Mouse (Mus musculus) CH12.LX (cell line): ENCODE results near the gene Exoc6b.

Experiments used
- CHD1 ChIP-seq: IDR thresholded peaks from 2 replicates; pipeline ENCODE4 v1.6.1; 2012; ENCODE audit warnings: low read depth, low read length, improper control_type of control experiment, inconsistent platforms
- CHD2 ChIP-seq: IDR thresholded peaks from 2 replicates; pipeline ENCODE4 v1.6.1; 2011; ENCODE audit warnings: low read length, improper control_type of control experiment
- CTCF ChIP-seq, 2 experiments: IDR thresholded peaks in 1 of 2; conservative IDR thresholded peaks in 1 of 2; 2 replicates each; pipeline ENCODE4 v1.5.1; 2011 to 2012; ENCODE audit warnings: low read depth in 2 of 2, low read length in 2 of 2, improper control_type of control experiment in 1 of 2, inconsistent platforms in 1 of 2, mild to moderate bottlenecking in 1 of 2, moderate library complexity in 1 of 2
- EP300 ChIP-seq: IDR thresholded peaks from 2 replicates; pipeline ENCODE4 v1.6.1; 2011; ENCODE audit warnings: low read length, improper control_type of control experiment
- GABPA ChIP-seq: IDR thresholded peaks from 2 replicates; pipeline ENCODE4 v1.6.1; 2012; ENCODE audit warnings: low read depth, low read length, improper control_type of control experiment, inconsistent platforms; ENCODE audit not compliant: insufficient replicate concordance
- MAZ ChIP-seq: IDR thresholded peaks from 2 replicates; pipeline ENCODE4 v1.6.1; 2012; ENCODE audit warnings: low read depth, mild to moderate bottlenecking, inconsistent platforms, low read length, improper control_type of control experiment, moderate library complexity
- MYC ChIP-seq: IDR thresholded peaks from 2 replicates; pipeline ENCODE4 v1.6.1; 2011; ENCODE audit warnings: low read depth, mild to moderate bottlenecking, improper control_type of control experiment, low read length
- SIN3A ChIP-seq: IDR thresholded peaks from 2 replicates; pipeline ENCODE4 v1.6.1; 2012; ENCODE audit warnings: low read length, improper control_type of control experiment, inconsistent platforms
- SMC3 ChIP-seq: IDR thresholded peaks from 2 replicates; pipeline ENCODE4 v1.6.1; 2011; ENCODE audit warnings: low read depth, low read length, improper control_type of control experiment
- USF2 ChIP-seq: conservative IDR thresholded peaks from 2 replicates; pipeline ENCODE4 v1.6.1; 2011; ENCODE audit warnings: low read depth, low read length, improper control_type of control experiment
- ZNF384 ChIP-seq: IDR thresholded peaks from 2 replicates; pipeline ENCODE4 v1.6.1; 2012; ENCODE audit warnings: low read depth, low read length, improper control_type of control experiment, inconsistent platforms

DNA sequence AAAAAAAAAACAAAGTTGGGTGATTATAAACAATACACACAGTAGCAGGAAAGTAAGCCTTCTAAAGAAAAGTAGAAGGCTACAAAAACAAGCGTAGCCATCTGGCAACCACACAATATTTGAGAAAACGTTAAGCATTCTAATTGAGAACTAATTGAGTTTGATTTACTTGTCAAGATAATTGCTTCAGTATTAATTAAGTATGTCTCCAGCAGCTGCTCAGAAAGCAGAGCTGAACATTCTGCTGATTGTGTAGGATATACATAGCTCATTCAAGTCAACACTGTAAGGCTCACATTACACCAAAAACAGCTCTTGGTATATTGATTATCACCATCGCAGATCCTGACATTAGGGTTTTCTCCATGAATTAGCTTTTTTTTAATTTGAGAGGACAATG is 122.7 kb downstream of the Exoc6b start:
- TF ChIP-seq USF2 (no peak), CHD1 (no peak), MAZ (no peak), CTCF (conservative IDR thresholded peaks at IDR 0.05 in 1 of 2, IDR thresholded peaks at IDR 0.05 in 1 of 2; ENCODE audit: low read depth in 2 of 2, low read length in 2 of 2) (no peak), EP300 (no peak), CHD2 (no peak), GABPA (no peak), SMC3 (no peak), MYC (no peak), ZNF384 (no peak), SIN3A (no peak)
